Mouse (Mus musculus) heart, embryonic 12.5 days (tissue): ENCODE data around the gene Cdc25b. TPM values are rescaled to one million over a fixed set of nuclear protein-coding genes. Genes with fewer than 3 reads are reported as not detected.

Experiments
- ATAC-seq: fragments of 200-750 bp; cut with Nextera tagmentation; 2 replicates; pipeline ENCODE4 v1.8.0; 2017; ENCODE audit warnings: moderate TSS enrichment, moderate library complexity; ENCODE audit not compliant: insufficient number of reproducible peaks, low FRiP score
- H3K27ac ChIP-seq: fragments of 300-500 bp; sonication (generic); 2 replicates; pipeline ENCODE4 v1.5.1; 2016; ENCODE audit warnings: mild to moderate bottlenecking, moderate library complexity; ENCODE audit not compliant: poor library complexity, severe bottlenecking
- H3K27me3 ChIP-seq: fragments of 300-500 bp; sonication (generic); replicated peaks from 2 replicates; pipeline ENCODE4 v1.6.1; 2016; ENCODE audit warnings: mild to moderate bottlenecking, moderate library complexity
- H3K36me3 ChIP-seq: fragments of 300-500 bp; sonication (generic); 2 replicates; pipeline ENCODE4 v1.6.1; 2016; ENCODE audit warnings: mild to moderate bottlenecking, moderate library complexity
- H3K4me1 ChIP-seq: fragments of 300-500 bp; sonication (generic); replicated peaks from 2 replicates; pipeline ENCODE4 v1.6.1; 2016; ENCODE audit warnings: mild to moderate bottlenecking
- H3K4me2 ChIP-seq: fragments of 300-500 bp; sonication (generic); 2 replicates; pipeline ENCODE4 v1.6.1; 2016; ENCODE audit warnings: mild to moderate bottlenecking, moderate library complexity
- H3K4me3 ChIP-seq: fragments of 300-500 bp; sonication (generic); 2 replicates; pipeline ENCODE4 v1.5.1; 2016; ENCODE audit warnings: mild to moderate bottlenecking
- H3K9ac ChIP-seq: fragments of 300-500 bp; sonication (generic); 2 replicates; pipeline ENCODE4 v1.6.1; 2016; ENCODE audit warnings: mild to moderate bottlenecking, moderate library complexity
- H3K9me3 ChIP-seq: fragments of 300-500 bp; sonication (generic); replicated peaks from 2 replicates; pipeline ENCODE4 v1.6.1; 2016; ENCODE audit warnings: mild to moderate bottlenecking, moderate library complexity
- WGBS: fragments of 180-500 bp; shearing (Covaris S2); methylation state at CpG from one replicate; pipeline ENCODE4 v1.1.7; 2016; 5-methylcytosine and 5-hydroxymethylcytosine counted together
- polyA plus RNA-seq: library from polyadenylated mRNA; unstranded; fragments of >200 nt; fragmentation: Nextera tagmentation; extraction: Ambion mirVana; gene quantifications from 2 replicates; pipeline ENCODE4 v1.2.1, GENCODE M21; 2016

The Cdc25b gene
- polyA plus RNA-seq, 1 experiment from 2014 or later = 38.7 TPM

- WGBS = 75% methylated on average over 3 of the region's 3 CpGs
- H3K36me3 ChIP-seq = no peaks in the 10 kb centered on the region
- H3K9ac ChIP-seq = no peak overlapping the region
- no peaks in the 10 kb centered on the region for H3K27me3 ChIP-seq
- H3K27ac ChIP-seq = no peak overlapping the region
- H3K4me2 ChIP-seq = no peak overlapping the region
- H3K4me3 ChIP-seq = no peak overlapping the region
- ATAC-seq = no peak
- H3K4me1 ChIP-seq = peaks cover 4% of the 10 kb centered on the region
- H3K9me3 ChIP-seq = no peaks in the 10 kb centered on the region
Measured at GRCm38 (mm10) chr2:131227243-131227642, 40.5 kb downstream of the Cdc25b start.

GRCm38 (mm10) chr2:131232558-131232957, 45.8 kb downstream of the Cdc25b start:
- H3K9ac ChIP-seq = no peak overlapping the region
- ATAC-seq = no peak
- 85% methylated on average over 2 of the region's 2 CpGs for WGBS
- H3K27me3 ChIP-seq = no peaks in the 10 kb centered on the region
- H3K4me1 ChIP-seq = peaks cover 19% of the 10 kb centered on the region
- H3K27ac ChIP-seq = no peak overlapping the region
- no peak overlapping the region for H3K4me3 ChIP-seq
- H3K4me2 ChIP-seq = no peak overlapping the region
- no peaks in the 10 kb centered on the region for H3K9me3 ChIP-seq
- peaks cover 4% of the 10 kb centered on the region for H3K36me3 ChIP-seq

- ATAC-seq = peak; percentile 100
- WGBS = 13% methylated on average over 29 of the region's 29 CpGs
- H3K9ac ChIP-seq = peak within 1 kb of the TSS; percentile 88
- peaks cover 4% of the 10 kb centered on the region for H3K36me3 ChIP-seq
- peak within 1 kb of the TSS; percentile 67 for H3K27ac ChIP-seq
- H3K27me3 ChIP-seq = no peaks in the 10 kb centered on the region
- peak within 1 kb of the TSS; percentile 73 for H3K4me3 ChIP-seq
- peak within 1 kb of the TSS; percentile 91 for H3K4me2 ChIP-seq
- H3K4me1 ChIP-seq = peaks cover 19% of the 10 kb centered on the region
- no peaks in the 10 kb centered on the region for H3K9me3 ChIP-seq
Measured at GRCm38 (mm10) chr2:131233307-131234126, 46.8 kb downstream of the Cdc25b start, which contains the start of gene Mavs. TSS of gene Mavs (plus strand) at chr2:131234063.

- Histone ChIP-seq H3K27me3 (no peaks in the 10 kb centered on the region), H3K9ac (peak overlapping the region; percentile 88), H3K27ac (peak overlapping the region; percentile 67), H3K4me1 (peaks cover 19% of the 10 kb centered on the region), H3K9me3 (no peaks in the 10 kb centered on the region), H3K36me3 (peaks cover 11% of the 10 kb centered on the region), H3K4me3 (peak overlapping the region; percentile 73), H3K4me2 (peak overlapping the region; percentile 91)
- peak; percentile 33; the same call in 1 of the 2 replicates for ATAC-seq
- 16% methylated on average over 28 of the region's 28 CpGs for WGBS
Measured at GRCm38 (mm10) chr2:131234127-131234650, 47.4 kb downstream of the Cdc25b start.

- peaks cover 19% of the 10 kb centered on the region for H3K36me3 ChIP-seq
- H3K4me1 ChIP-seq = peaks cover 19% of the 10 kb centered on the region
- H3K9ac ChIP-seq = peak overlapping the region; percentile 88
- H3K4me2 ChIP-seq = peak overlapping the region; percentile 91
- H3K27me3 ChIP-seq = no peaks in the 10 kb centered on the region
- no peak overlapping the region for H3K27ac ChIP-seq
- peak overlapping the region; percentile 73; the same call in 1 of the 2 replicates for H3K4me3 ChIP-seq
- ATAC-seq = no peak
- no peaks in the 10 kb centered on the region for H3K9me3 ChIP-seq
- WGBS = 78% methylated on average over 7 of the region's 7 CpGs
Measured at GRCm38 (mm10) chr2:131234970-131235635, 48.4 kb downstream of the Cdc25b start.

GRCm38 (mm10) chr2:131242180-131242579, 55.4 kb downstream of the Cdc25b start:
- no peak overlapping the region for H3K9ac ChIP-seq
- no peak overlapping the region for H3K27ac ChIP-seq
- H3K4me2 ChIP-seq = no peak overlapping the region
- H3K9me3 ChIP-seq = no peaks in the 10 kb centered on the region
- ATAC-seq = no peak
- peaks cover 88% of the 10 kb centered on the region for H3K36me3 ChIP-seq
- no peak overlapping the region for H3K4me3 ChIP-seq
- no peaks in the 10 kb centered on the region for H3K27me3 ChIP-seq
- no peaks in the 10 kb centered on the region for H3K4me1 ChIP-seq

GRCm38 (mm10) chr2:131242929-131243328, 56.2 kb downstream of the Cdc25b start:
- ATAC-seq = no peak
- 51% methylated on average over 7 of the region's 7 CpGs for WGBS

More at GRCm38 (mm10) chr2:131242929-131243328, 56.2 kb downstream of the Cdc25b start:
- no peak overlapping the region for H3K4me3 ChIP-seq
- no peaks in the 10 kb centered on the region for H3K27me3 ChIP-seq
- H3K36me3 ChIP-seq = peaks cover 91% of the 10 kb centered on the region
- H3K9ac ChIP-seq = no peak overlapping the region
- no peak overlapping the region for H3K4me2 ChIP-seq
- H3K27ac ChIP-seq = no peak overlapping the region
- H3K9me3 ChIP-seq = no peaks in the 10 kb centered on the region
- no peaks in the 10 kb centered on the region for H3K4me1 ChIP-seq

Other genes starting within 250 kb of the Cdc25b start
- gene Gfra4, start 143.9 kb upstream of the Cdc25b start, polyA plus RNA-seq = 3.3 and 3.8 TPM in 2 replicates
- gene Adam33, start 123.1 kb upstream of the Cdc25b start, polyA plus RNA-seq = 9.8 and 12.0 TPM in 2 replicates
- gene Siglec1, start 100.2 kb upstream of the Cdc25b start, polyA plus RNA-seq = 0.08 and 0.14 TPM in 2 replicates
- 8.7 and 8.9 TPM in 2 replicates for gene Hspa12b, start 59.7 kb upstream of the Cdc25b start, polyA plus RNA-seq
- gene Gm11037, start 53.5 kb upstream of the Cdc25b start, polyA plus RNA-seq = not detected in 2 replicates
- 69.2 and 69.6 TPM in 2 replicates for gene 1700037H04Rik, start 26.9 kb upstream of the Cdc25b start, polyA plus RNA-seq
- gene Cenpb, start 6.9 kb upstream of the Cdc25b start, polyA plus RNA-seq = 6.9 and 7.2 TPM in 2 replicates
- gene Spef1, start 333 bp downstream of the Cdc25b start, polyA plus RNA-seq = 1.2 and 1.3 TPM in 2 replicates
- gene Ap5s1, start 20.1 kb downstream of the Cdc25b start, polyA plus RNA-seq = 30.1 and 32.0 TPM in 2 replicates
- 20.3 and 20.6 TPM in 2 replicates for gene Mavs, start 47.1 kb downstream of the Cdc25b start, polyA plus RNA-seq
- gene Pank2, start 75.5 kb downstream of the Cdc25b start, polyA plus RNA-seq = 37.1 and 37.6 TPM in 2 replicates
- gene Rnf24, start 165.9 kb downstream of the Cdc25b start, polyA plus RNA-seq = 2.6 and 2.8 TPM in 2 replicates